Mouse (Mus musculus) erythroblast, embryonic 14.5 days (primary cell): Measurements from ENCODE around the gene Rpl27.

Experiments
- GATA1 ChIP-seq: IDR thresholded peaks from 2 replicates; pipeline ENCODE4 v1.6.1; 2012; ENCODE audit warnings: low read length, inconsistent platforms, mixed read lengths
- TAL1 ChIP-seq: IDR thresholded peaks from 3 replicates; pipeline ENCODE4 v1.6.1; 2012; ENCODE audit warnings: low read length, inconsistent platforms, mixed read lengths

- TF ChIP-seq GATA1 (no peak), TAL1 (no peak)
These were observed 8.3 kb downstream of the Rpl27 start for GRCm38 (mm10) chr11:101450394-101450793.
